Mouse (Mus musculus) heart, postnatal 10 days (tissue): ENCODE measurements around the gene Slco4c1. TPM values are rescaled to one million over a fixed set of nuclear protein-coding genes. Genes with fewer than 3 reads are reported as not detected.

Experiments used
- DNase-seq, 2 experiments: peaks; one replicate each; pipeline ENCODE4 v3.0.0; 2021
- intact Hi-C: fragments of 180-260 bp; cut with DNase I; formaldehyde crosslinking; loops from one replicate; pipeline ENCODE4 v1.15.1; 2025
- total RNA-seq, 2 experiments: library from RNA; stranded (reverse); gene quantifications; 2 replicates each; pipeline ENCODE4 v1.2.3; 2021

Gene Slco4c1
- total RNA-seq, 2 experiments from 2014 or later = not detected

GRCm38 (mm10) chr1:96774174-96774573 lies 97.8 kb downstream of the Slco4c1 start:
- intact Hi-C loops = no loop called here
- no peak for DNase-seq

- DNase-seq = no peak
- intact Hi-C loops = no loop called here
Measured at GRCm38 (mm10) chr1:96773712-96774111, 98.3 kb downstream of the Slco4c1 start.

- intact Hi-C loops = no loop called here
- DNase-seq = no peak
Measured at GRCm38 (mm10) chr1:96770283-96770682, 101.7 kb downstream of the Slco4c1 start.

GRCm38 (mm10) chr1:96768264-96768663 lies 103.7 kb downstream of the Slco4c1 start:
- DNase-seq = no peak
- intact Hi-C loops = no loop called here

GRCm38 (mm10) chr1:96766535-96766934 lies 105.4 kb downstream of the Slco4c1 start:
- no peak for DNase-seq
- intact Hi-C loops = no loop called here
